Mouse (Mus musculus): ENCODE measurements around the gene Rinl.

Gene Rinl

GRCm38 (mm10) chr7:28781261-28781663 lies 7.5 kb upstream of the Rinl start:
- DNase-seq, result no peak

GRCm38 (mm10) chr7:28785161-28785560 lies 3.6 kb upstream of the Rinl start:
- no peak for DNase-seq

- DNase-seq, result no peak
Measured at GRCm38 (mm10) chr7:28787884-28788283, 885 bp upstream of the Rinl start.

DNA sequence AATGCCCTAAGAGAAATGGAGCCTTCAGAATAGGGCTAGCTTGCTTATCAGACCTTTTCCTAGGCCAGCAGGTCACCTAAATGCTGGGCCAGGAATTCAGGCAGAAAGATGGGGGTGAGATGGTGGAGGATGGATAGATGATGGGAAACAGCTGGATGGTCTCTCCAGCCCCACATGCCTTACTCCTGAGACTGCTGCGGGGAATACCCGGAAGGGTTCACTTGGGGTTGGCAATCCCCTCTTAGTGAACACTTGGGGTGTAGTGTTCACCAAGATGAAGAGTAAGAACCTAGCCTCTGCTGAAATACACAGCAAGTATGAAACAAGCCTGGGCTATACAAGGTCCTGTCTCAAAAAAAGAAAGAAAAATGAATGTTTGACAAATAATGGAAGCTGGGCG lies 466 bp downstream of the Rinl start:
- DNase-seq, result no peak

- DNase-seq, result no peak
Measured at GRCm38 (mm10) chr7:28790066-28790806, 1.5 kb downstream of the Rinl start.

DNA sequence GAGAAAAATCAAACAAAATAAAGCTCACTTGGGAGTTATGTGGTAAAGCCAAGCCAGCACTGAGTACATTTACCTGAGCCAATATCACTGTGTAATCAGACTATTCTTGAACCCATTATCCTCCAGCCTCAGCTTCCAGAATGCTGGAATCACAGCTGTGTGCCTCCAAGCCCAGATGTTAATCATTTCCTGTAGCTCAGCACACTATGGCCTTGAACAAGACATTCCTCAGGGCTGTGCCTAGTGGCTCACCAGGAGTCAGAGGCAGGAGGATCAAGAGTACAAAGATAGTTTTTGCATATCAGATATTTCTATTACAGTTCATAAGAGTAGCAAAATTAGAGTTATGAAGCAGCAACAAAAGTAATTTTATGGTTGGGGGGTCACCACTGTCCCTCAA lies 2.9 kb downstream of the Rinl start:
- no peak for DNase-seq

DNA sequence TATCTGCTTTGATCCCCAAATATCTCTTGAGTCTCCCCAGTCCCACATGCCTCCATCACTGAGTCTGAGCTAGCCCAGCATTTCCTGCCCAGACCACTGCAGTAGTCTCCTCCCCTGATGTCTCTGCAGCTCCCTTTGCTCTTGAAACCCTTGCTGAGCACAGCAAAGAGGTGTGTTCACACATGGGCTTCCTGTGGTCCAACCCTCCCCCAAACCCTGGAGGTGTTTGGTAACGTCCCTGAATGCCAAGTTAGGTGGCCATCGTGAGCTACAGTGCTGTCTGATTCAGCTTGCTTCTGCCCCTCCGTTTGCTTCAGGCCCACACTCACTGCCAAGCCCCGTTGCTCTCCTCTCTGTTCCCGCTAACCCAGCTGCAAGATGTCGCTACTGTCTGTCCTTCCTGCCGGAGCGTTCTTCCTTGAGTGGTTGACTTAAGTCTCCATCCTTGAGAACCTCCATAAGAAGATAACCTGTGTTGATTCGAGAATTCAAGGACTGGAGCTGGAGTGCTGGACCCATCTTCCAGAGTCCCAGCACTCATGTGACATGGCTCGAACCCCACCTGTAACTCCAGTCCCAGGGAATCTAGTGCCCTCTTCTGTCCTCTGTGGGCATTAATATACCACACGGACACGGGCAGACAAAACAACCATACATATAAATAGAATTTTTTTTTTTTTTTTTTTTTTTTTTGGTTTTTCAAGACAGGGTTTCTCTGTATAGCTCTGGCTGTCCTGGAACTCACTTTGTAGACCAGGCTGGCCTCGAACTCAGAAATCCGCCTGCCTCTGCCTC lies 3.8 kb downstream of the Rinl start:
- DNase-seq, result no peak

GRCm38 (mm10) chr7:28793834-28794233 lies 5.1 kb downstream of the Rinl start:
- DNase-seq, result no peak

DNA sequence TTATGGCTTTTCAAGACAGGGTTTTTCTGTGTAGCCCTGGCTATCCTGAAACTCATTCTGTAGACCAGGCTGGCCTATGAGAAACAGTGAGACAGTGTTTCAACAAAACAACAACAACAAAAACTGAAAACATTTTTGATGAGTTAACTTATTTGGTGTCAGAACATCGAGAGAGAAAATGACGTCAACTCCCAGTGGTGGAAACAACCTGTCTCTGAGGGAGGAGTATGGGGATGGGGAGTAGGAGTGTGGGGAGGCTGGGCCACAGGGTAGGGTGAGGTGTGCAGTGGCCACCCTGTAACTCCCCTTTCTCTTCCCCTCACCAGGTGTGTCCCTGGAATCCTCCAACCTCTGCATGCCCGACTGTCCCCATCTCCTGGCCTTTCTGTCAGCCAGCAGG lies 5.7 kb downstream of the Rinl start:
- no peak for DNase-seq

- no peak for DNase-seq
Measured at GRCm38 (mm10) chr7:28795832-28796231, 7.1 kb downstream of the Rinl start.

GRCm38 (mm10) chr7:28796562-28796975 lies 7.8 kb downstream of the Rinl start:
- peak; percentile 86 for DNase-seq

- DNase-seq, result no peak
Measured at GRCm38 (mm10) chr7:28799994-28800393, 11.2 kb downstream of the Rinl start.

- no peak for DNase-seq
Measured at GRCm38 (mm10) chr7:28801451-28801850, 12.7 kb downstream of the Rinl start.

DNA sequence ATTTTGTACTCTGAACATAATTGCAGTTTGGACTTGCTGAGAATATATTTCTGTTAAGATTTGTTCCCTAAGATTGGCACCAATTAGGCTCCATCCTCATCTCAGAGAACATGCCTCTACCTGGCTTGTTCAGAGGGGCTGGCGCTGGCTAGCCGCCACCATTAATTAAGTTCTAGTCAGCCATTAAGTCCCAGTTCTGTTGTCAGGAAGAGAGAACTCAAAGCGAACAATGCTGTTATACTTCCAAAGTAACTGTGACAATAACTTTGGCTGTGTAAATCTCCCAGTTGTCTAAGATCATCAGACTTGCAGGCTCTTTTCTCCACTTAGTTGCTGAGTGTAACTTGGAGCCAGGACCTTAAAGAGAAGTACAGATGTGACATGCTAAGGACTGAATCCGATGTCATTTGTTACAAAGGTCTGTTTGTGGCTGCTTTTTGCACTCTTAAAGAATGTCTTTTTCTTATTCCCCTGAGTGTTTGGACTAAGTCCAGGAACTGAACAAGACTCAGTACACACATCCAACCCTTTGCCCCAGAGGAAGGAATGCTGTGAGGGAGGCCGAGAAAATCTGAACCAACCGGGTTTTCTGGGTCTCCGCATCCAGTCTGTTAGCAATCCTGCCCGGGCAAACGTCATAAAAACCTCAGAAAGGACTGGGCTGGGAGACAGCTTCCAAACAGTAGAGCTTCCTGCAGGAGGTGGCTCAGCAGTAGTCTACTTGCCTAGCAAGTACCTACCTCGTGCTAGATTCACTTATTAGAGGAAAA lies 13.3 kb downstream of the Rinl start:
- no peak for DNase-seq

- no peak for DNase-seq
Measured at GRCm38 (mm10) chr7:28802846-28803588, 14.2 kb downstream of the Rinl start.

- no peak for DNase-seq
Measured at GRCm38 (mm10) chr7:28803756-28804155, 15.0 kb downstream of the Rinl start.

DNA sequence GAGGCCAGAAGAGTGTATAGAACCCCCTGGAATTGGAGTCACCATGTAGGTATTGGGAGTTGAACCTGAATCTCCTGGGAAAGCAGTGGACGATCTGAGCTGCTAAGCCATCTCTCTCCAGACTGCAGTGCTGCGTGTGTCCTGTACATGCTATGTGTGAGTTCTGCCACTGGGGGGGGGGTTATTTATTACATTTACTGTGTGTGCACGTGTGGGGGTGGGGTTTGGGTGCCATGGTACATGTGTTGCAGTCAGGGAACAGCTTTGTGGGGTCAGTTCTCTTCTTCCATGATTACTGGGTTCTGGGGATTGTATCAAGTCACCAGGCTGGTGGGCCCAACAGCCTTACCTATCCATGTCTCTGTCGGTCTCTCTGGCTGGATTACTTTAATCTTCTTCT lies 18.1 kb downstream of the Rinl start:
- no peak for DNase-seq

DNA sequence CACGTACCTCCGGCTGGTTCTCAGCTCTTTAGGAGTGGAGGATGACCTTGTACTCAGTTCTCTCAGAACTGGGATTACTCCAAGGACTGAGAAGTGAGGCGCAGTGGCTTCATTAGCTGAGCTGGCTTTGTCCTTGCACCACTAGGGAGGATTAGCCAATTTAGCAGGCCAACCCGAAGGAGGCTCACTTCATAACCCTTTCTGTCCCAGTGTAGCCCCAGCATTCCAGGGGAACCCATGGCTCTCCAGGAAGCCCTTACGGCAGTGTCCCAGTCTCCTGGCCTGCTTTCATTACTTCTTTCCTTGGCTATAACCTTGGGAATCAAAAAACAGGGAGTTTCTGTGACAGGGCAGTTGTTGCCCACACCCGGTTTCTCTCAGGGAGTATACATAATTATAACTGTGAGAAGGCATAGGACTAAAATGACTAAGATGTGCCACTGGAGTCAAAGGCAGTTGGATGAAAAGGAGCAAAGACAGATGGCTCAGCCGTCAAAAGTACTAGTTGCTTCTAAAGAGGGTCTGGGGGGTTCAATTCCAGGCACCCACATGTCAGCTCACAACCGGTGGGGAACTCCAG lies 19.0 kb downstream of the Rinl start:
- DNase-seq, result peak; percentile 67

DNA sequence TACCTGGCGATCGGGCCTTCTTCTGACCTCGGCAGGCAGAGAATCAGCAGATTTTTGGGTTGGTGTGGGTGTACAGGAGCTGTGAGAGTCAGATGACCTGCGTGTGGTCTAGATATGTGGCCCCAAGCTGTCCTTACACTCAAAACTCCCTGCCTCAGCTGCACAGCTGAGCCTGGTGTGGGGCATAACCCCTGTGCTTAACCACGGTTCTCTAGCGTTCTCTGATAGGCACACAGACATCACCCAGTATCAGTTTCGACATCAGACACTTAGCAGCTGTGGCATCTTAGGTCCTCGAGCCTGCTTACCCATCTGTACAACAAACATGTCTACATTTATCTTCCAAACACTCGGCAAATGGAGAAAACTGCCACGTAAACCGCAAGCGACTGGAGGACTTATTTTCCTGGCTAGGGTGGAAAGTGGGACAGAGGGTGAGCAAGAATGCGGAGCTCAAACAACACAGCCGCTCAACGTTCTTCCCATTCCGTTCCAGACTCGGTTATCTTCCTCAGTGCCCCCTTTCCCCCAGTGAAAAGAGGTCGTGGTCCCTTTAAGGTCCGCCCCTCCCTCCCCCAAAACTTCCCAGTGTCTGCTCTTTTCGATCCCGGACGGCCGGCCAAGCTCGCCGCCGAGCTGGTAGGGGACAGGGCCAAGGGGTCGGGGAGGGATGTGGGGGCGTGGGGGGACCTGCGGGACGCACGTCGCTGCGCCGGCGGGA lies 19.6 kb downstream of the Rinl start, which contains the start of gene Hnrnpl:
TSS of gene Hnrnpl (plus strand) at position 321 of the 721 bp plus-strand sequence.
- peak; percentile 78 for DNase-seq

GRCm38 (mm10) chr7:28808957-28809393 lies 20.2 kb downstream of the Rinl start:
- peak; percentile 97 for DNase-seq

DNA sequence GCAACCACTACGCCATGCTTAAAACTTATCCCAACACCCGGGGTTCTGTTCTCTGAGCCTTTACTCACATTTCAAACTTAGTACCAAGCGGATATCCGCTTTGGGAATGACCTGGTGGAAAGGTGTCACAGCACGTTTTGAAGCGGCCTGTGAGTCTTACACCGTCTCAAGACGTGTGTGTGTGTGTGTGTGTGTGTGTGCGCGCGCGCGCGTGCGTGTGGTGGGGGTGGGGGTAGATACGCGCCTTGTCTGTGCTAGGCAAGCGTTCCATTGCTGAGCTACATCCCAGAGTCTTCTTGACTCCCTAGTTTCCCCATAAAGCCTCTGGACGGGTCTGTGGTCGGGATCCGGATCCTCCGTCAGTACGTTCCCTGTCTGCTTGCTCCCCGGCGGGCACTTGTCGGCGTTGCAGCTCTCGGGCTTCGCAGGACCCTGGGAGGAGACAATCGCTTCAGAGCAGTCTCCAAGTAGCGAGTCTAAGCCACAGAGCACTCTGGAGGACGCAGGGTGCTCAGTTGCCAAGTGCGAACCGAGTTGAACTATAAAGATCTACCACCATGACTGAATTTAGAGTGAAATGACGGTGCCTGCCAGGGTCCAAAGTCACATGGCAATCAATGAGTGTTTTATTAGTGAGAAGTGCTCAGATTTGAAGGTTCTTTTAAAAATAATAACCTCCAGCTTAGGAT lies 20.8 kb downstream of the Rinl start:
- peak; percentile 78 for DNase-seq
